Mouse (Mus musculus) heart, embryonic 14.5 days (tissue): ENCODE measurements around the gene Mypop. TPM values are rescaled to one million over a fixed set of nuclear protein-coding genes. Genes with fewer than 3 reads are reported as not detected.
A peak's percentile ranks its signal among the peaks of the same experiment; 100 is the strongest.

ENCODE experiments used
- ATAC-seq: fragments of 200-750 bp; cut with Nextera tagmentation; 2 replicates; pipeline ENCODE4 v1.8.0; 2017; ENCODE audit warnings: low read depth, moderate TSS enrichment; ENCODE audit not compliant: insufficient number of reproducible peaks, insufficient read depth, low FRiP score
- H3K27ac ChIP-seq, 2 experiments: fragments of 200-500 bp in 1 of 2; fragments of 300-500 bp in 1 of 2; sonication (generic) in 1 of 2; replicated peaks in 1 of 2; 2 replicates each; pipeline ENCODE4 v1.5.1; 2012 to 2014; ENCODE audit warnings: low read depth in 2 of 2, low read length in 2 of 2, control low read depth in 1 of 2, mild to moderate bottlenecking in 1 of 2, mixed read lengths in 1 of 2; ENCODE audit not compliant: control insufficient read depth in 1 of 2, insufficient read depth in 1 of 2
- H3K27me3 ChIP-seq: fragments of 300-500 bp; sonication (generic); 2 replicates; pipeline ENCODE4 v1.6.1; 2014; ENCODE audit warnings: mild to moderate bottlenecking, low read length, control low read depth; ENCODE audit not compliant: control insufficient read depth, insufficient read depth
- H3K36me3 ChIP-seq: fragments of 300-500 bp; sonication (generic); 2 replicates; pipeline ENCODE4 v1.6.1; 2014; ENCODE audit warnings: mild to moderate bottlenecking, control low read depth, low read length, mixed read lengths; ENCODE audit not compliant: control insufficient read depth, insufficient read depth
- H3K4me1 ChIP-seq, 2 experiments: fragments of 200-500 bp in 1 of 2; fragments of 300-500 bp in 1 of 2; sonication (generic) in 1 of 2; 2 replicates each; pipeline ENCODE4 v1.6.1; 2012 to 2014; ENCODE audit warnings: low read length in 2 of 2, control low read depth in 1 of 2, mixed read lengths in 1 of 2; ENCODE audit not compliant: control insufficient read depth in 2 of 2, insufficient read depth in 2 of 2
- H3K4me2 ChIP-seq: fragments of 300-500 bp; sonication (generic); 2 replicates; pipeline ENCODE4 v1.6.1; 2014; ENCODE audit warnings: mild to moderate bottlenecking, low read length
- H3K4me3 ChIP-seq, 2 experiments: fragments of 200-500 bp in 1 of 2; fragments of 300-500 bp in 1 of 2; sonication (generic) in 1 of 2; 2 replicates each; pipeline ENCODE4 v1.5.1; 2012 to 2014; ENCODE audit warnings: low read length in 2 of 2, mild to moderate bottlenecking in 2 of 2, control low read depth in 1 of 2, low read depth in 1 of 2, moderate library complexity in 1 of 2; ENCODE audit not compliant: control insufficient read depth in 1 of 2, insufficient read depth in 1 of 2
- H3K9ac ChIP-seq: fragments of 300-500 bp; sonication (generic); 2 replicates; pipeline ENCODE4 v1.6.1; 2014; ENCODE audit warnings: mild to moderate bottlenecking, low read length
- H3K9me3 ChIP-seq: fragments of 300-500 bp; sonication (generic); 2 replicates; pipeline ENCODE4 v1.6.1; 2016; ENCODE audit warnings: low read length, control low read depth; ENCODE audit not compliant: control insufficient read depth
- WGBS: fragments of 180-500 bp; shearing (Covaris S2); extraction: QIAGEN DNeasy Blood & Tissue Kit; methylation state at CpG from one replicate; pipeline ENCODE4 v1.1.7; 2014; 5-methylcytosine and 5-hydroxymethylcytosine counted together
- polyA plus RNA-seq: library from polyadenylated mRNA; unstranded; fragments of >200 nt; fragmentation: Nextera tagmentation; extraction: Ambion mirVana; gene quantifications from 2 replicates; pipeline ENCODE4 v1.2.1, GENCODE M21; 2014

The Mypop gene
- polyA plus RNA-seq, 1 experiment from 2014 or later: 1.6 TPM

DNA sequence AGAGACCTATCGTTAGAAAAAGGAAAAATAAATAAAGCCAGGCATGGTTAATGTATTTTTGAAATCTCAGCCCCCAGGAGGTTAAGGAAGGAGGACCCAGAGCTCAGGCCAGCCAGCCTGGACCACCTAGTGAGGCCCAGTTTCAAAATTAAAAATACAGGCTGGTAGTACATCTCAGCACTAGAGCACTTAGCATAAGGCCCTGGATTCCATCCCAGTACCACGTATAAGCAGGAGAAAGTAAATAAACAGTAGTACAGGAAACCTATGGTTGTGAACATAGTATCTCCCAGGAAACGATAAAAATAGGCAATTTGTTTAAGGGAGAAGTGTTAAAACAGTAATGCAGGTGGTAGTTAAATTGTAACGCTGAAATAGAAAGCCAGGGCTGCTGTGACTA is 11.1 kb downstream of the Mypop start:
- H3K36me3 ChIP-seq: peaks cover 24% of the 10 kb centered on the region
- 44% methylated on average over 4 of the region's 4 CpGs for WGBS
- H3K9me3 ChIP-seq: no peaks in the 10 kb centered on the region
- H3K4me3 ChIP-seq: peak overlapping the region in 1 of 2 experiments; percentile 43; a peak in 2 of 4 replicates
- no peak for ATAC-seq
- H3K27me3 ChIP-seq: no peaks in the 10 kb centered on the region
- peaks cover 9 to 48% of the 10 kb centered on the region in 2 experiments for H3K4me1 ChIP-seq
- peak overlapping the region; percentile 82 for H3K4me2 ChIP-seq
- H3K9ac ChIP-seq: peak overlapping the region; percentile 80
- H3K27ac ChIP-seq: peak overlapping the region in 1 of 2 experiments; percentile 67; a peak in 2 of 4 replicates

DNA sequence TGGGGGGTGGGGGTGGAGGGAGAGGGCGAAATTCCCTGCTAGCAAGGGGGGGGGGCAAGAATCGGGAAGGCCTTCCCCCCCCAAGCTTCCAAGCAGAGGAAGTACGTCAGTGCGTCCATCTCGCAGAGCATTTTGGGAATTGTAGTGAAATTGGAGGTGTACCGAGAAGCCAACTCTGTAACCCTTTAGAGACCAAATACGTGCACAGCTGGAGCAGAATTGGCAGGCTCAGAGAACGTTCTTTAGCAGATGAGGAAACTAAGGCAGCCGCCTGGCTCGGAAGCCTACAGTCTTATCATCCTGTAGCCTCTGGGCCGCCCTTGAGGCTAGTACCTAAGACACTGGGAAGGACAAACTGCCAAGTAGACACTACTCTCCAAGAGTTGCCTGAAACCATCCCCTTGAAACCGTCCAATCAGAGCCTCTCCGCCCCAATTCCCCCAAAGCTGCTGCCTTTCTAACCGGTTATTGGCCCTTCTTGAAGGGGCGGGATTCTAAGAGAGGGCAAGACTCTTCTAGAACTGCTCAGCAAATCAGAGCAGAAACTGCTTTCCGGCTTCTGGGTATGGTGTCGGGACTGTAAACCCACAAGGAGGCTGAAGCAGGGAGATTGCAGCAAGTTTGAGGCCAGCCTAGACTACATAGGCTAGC is 11.9 kb downstream of the Mypop start:
- Histone ChIP-seq H3K36me3 (peaks cover 32% of the 10 kb centered on the region), H3K27ac (peak overlapping the region; percentile 44 to 67), H3K9ac (peak overlapping the region; percentile 80), H3K4me3 (peak overlapping the region; percentile 43 to 45), H3K27me3 (no peaks in the 10 kb centered on the region), H3K9me3 (no peaks in the 10 kb centered on the region), H3K4me1 (peaks cover 9 to 48% of the 10 kb centered on the region in 2 experiments), H3K4me2 (peak overlapping the region; percentile 82)
- 0 out of 2 replicates have a peak, but pooled peaks have one; percentile 22 for ATAC-seq
- WGBS: 3% methylated on average over 17 of the region's 17 CpGs

DNA sequence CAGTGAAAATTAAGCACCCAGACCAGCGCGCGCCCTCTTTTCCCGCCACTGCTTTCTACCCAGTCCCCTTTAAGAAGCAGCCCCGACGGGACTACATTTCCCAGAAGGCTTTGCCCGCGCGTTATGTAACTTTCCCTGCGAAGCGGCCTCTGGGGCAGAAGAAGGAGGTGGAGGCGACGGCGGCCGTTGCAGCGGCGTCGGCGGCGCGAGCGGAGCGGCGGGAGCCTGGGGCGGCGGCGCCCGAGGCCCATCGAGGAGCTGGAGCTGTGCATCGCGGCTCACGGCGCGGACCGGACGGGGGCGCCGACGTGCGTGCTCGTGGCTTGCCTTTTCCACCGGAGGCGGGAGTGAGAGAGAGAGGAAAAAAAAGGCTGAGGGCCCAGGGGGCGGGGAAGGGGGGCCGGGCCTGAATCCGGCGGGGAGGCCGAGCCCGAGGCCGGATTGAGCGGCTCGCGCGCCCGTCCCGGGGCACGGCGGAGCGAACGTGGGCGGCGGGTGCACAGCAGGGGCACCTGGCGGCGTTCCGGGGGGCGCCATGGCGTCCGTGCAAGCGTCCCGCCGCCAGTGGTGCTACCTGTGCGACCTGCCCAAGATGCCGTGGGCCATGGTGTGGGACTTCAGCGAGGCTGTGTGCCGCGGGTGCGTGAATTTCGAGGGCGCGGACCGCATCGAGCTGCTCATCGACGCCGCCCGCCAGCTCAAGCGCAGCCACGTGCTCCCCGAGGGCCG is 13.0 kb downstream of the Mypop start, which contains the start of gene Irf2bp1:
TSS of gene Irf2bp1 (plus strand) at position 143 of the 729 bp plus-strand sequence.
- WGBS: under 1% methylated on average over 75 of the region's 90 CpGs

DNA sequence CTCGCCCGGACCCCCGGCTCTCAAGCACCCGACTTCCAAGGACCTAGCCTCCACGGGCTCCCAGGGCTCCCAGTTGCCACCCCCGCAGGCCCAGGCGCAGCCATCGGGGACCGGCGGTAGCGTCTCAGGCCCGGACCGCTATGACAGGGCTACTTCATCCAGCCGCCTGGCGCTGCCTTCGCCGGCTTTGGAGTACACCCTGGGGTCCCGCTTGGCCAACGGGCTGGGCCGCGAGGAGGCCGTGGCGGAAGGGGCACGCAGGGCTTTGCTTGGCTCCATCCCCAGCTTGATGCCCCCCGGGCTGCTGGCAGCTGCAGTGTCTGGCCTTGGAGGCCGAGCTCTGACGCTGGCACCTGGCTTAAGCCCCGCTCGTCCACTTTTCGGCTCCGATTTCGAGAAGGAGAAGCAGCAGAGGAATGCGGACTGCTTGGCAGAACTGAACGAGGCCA is 13.6 kb downstream of the Mypop start:
- H3K4me1 ChIP-seq: peaks cover 9 to 48% of the 10 kb centered on the region in 2 experiments
- H3K4me2 ChIP-seq: peak overlapping the region; percentile 99
- peak overlapping the region; percentile 9 to 94; a peak in 3 of 4 replicates for H3K27ac ChIP-seq
- peaks cover 32% of the 10 kb centered on the region for H3K36me3 ChIP-seq
- ATAC-seq: no peak
- H3K4me3 ChIP-seq: peak overlapping the region; percentile 89 to 96
- no peaks in the 10 kb centered on the region for H3K9me3 ChIP-seq
- WGBS: 5% methylated on average over 34 of the region's 34 CpGs
- H3K9ac ChIP-seq: peak overlapping the region; percentile 92
- no peaks in the 10 kb centered on the region for H3K27me3 ChIP-seq

More for the DNA sequence above, 13.0 kb downstream of the Mypop start, which contains the start of gene Irf2bp1:
- ATAC-seq: peak; percentile 34
- Histone ChIP-seq H3K9me3 (no peaks in the 10 kb centered on the region), H3K4me1 (peaks cover 9 to 48% of the 10 kb centered on the region in 2 experiments), H3K4me3 (peak within 1 kb of the TSS; percentile 89 to 96), H3K36me3 (peaks cover 32% of the 10 kb centered on the region), H3K4me2 (peak within 1 kb of the TSS; percentile 99), H3K9ac (peak within 1 kb of the TSS; percentile 92), H3K27me3 (no peaks in the 10 kb centered on the region), H3K27ac (peak within 1 kb of the TSS; percentile 93 to 94)

DNA sequence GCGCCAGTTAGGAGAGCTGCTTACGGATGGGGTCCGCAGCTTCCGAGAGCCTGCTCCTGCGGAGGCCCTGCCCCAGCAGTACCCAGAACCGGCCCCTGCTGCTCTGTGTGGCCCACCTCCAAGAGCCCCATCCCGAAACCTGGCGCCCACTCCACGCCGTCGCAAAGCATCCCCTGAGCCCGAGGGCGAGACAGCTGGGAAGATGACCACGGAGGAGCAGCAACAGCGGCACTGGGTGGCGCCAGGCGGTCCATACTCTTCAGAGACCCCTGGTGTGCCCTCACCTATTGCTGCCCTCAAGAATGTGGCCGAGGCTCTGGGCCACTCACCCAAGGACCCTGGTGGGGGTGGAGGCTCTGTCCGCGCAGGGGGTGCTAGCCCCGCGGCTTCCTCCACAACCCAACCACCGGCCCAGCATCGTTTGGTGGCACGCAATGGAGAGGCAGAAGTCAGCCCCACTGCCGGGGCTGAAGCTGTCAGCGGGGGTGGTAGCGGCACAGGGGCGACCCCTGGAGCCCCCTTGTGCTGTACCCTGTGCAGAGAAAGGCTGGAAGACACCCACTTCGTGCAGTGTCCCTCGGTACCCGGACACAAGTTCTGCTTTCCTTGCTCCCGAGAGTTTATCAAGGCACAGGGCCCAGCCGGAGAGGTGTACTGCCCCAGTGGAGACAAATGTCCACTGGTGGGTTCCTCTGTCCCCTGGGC is 14.5 kb downstream of the Mypop start:
- H3K27ac ChIP-seq: no peak overlapping the region
- peak overlapping the region; percentile 92; the same call in 1 of the 2 replicates for H3K9ac ChIP-seq

DNA sequence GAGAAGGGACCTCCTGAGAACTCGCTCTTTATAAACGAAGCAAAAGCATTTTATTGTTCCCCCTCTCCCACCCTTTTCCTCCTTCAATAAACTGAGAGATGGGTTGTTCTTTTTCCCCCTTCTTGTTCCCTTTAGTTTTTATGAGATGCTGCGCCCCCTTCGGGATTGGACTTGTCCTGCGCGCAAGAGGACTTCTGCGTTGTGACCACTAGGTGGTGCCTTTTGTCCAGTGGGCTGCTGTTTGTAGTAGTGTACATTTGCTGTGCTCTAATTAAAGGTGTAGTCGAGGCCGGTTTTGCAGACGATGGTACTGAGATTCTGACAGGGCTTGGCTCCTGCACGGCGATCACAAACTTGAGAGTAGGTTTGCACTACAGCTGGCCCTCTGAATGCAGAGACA is 15.4 kb downstream of the Mypop start:
- WGBS: 10% methylated on average over 12 of the region's 12 CpGs
- H3K4me2 ChIP-seq: peak overlapping the region; percentile 11; the same call in 1 of the 2 replicates

More for the DNA sequence above, 14.5 kb downstream of the Mypop start:
- H3K4me1 ChIP-seq: peaks cover 9 to 43% of the 10 kb centered on the region in 2 experiments
- ATAC-seq: no peak
- H3K4me3 ChIP-seq: peak overlapping the region; percentile 89 to 96; a peak in 2 of 4 replicates
- 82% methylated on average over 34 of the region's 34 CpGs for WGBS
- H3K4me2 ChIP-seq: peak overlapping the region; percentile 99
- H3K9me3 ChIP-seq: no peaks in the 10 kb centered on the region
- no peaks in the 10 kb centered on the region for H3K27me3 ChIP-seq
- peaks cover 32% of the 10 kb centered on the region for H3K36me3 ChIP-seq

More for the DNA sequence above, 15.4 kb downstream of the Mypop start:
- no peak for ATAC-seq
- no peak overlapping the region for H3K27ac ChIP-seq
- peaks cover 32% of the 10 kb centered on the region for H3K36me3 ChIP-seq
- H3K4me3 ChIP-seq: 0 out of 4 replicates have a peak overlapping the region, but pooled peaks of 1 of the 2 experiments have one; percentile 4
- peaks cover 9 to 38% of the 10 kb centered on the region in 2 experiments for H3K4me1 ChIP-seq
- H3K9ac ChIP-seq: 0 out of 2 replicates have a peak overlapping the region, but pooled peaks have one; percentile 30
- no peaks in the 10 kb centered on the region for H3K9me3 ChIP-seq
- H3K27me3 ChIP-seq: no peaks in the 10 kb centered on the region
